Mouse (Mus musculus) mouse trophoblast stem cell (cell line): ENCODE data around the gene D930007J09Rik.

ENCODE experiments used
- in situ Hi-C, 2 experiments: fragments of 300-500 bp; cut with MseI, MboI; formaldehyde crosslinking; loops; 2 replicates in 1 of 2; 3 replicates in 1 of 2; pipeline ENCODE4 v1.15.1; 2025

Gene D930007J09Rik

GRCm38 (mm10) chr13:32819926-32820325 lies 17.3 kb upstream of the D930007J09Rik start:
- in situ Hi-C loops = no loop called here

- in situ Hi-C loops = no loop called here
These were observed 16.6 kb upstream of the D930007J09Rik start for GRCm38 (mm10) chr13:32819241-32819640.

- in situ Hi-C loops = no loop called here
These were observed 5.0 kb upstream of the D930007J09Rik start for GRCm38 (mm10) chr13:32807624-32808023.

GRCm38 (mm10) chr13:32806820-32807219 lies 4.2 kb upstream of the D930007J09Rik start:
- in situ Hi-C loops = no loop called here

- in situ Hi-C loops = no loop called here
These were observed 1.2 kb upstream of the D930007J09Rik start for GRCm38 (mm10) chr13:32803701-32804345.

GRCm38 (mm10) chr13:32801693-32802221 lies 892 bp downstream of the D930007J09Rik start, which contains the start of gene Wrnip1:
Gene Wrnip1 (plus strand): TSS chr13:32802038.
- in situ Hi-C loops = no loop called here

GRCm38 (mm10) chr13:32800859-32801258 lies 1.8 kb downstream of the D930007J09Rik start:
- in situ Hi-C loops = no loop called here

GRCm38 (mm10) chr13:32799131-32799530 lies 3.5 kb downstream of the D930007J09Rik start:
- in situ Hi-C loops = no loop called here

- in situ Hi-C loops = no loop called here
These were observed 5.6 kb downstream of the D930007J09Rik start for GRCm38 (mm10) chr13:32797085-32797484.

GRCm38 (mm10) chr13:32795166-32795565 lies 7.5 kb downstream of the D930007J09Rik start:
- in situ Hi-C loops = no loop called here

GRCm38 (mm10) chr13:32794619-32795018 lies 8.0 kb downstream of the D930007J09Rik start:
- in situ Hi-C loops = no loop called here

GRCm38 (mm10) chr13:32789781-32790180 lies 12.9 kb downstream of the D930007J09Rik start:
- in situ Hi-C loops = no loop called here

- in situ Hi-C loops = no loop called here
These were observed 15.1 kb downstream of the D930007J09Rik start for GRCm38 (mm10) chr13:32787584-32787983.

- in situ Hi-C loops = no loop called here
These were observed 18.8 kb downstream of the D930007J09Rik start, which contains the start of gene Mylk4 for GRCm38 (mm10) chr13:32783816-32784215. Gene Mylk4 (minus strand): TSS chr13:32783954.

- in situ Hi-C loops = no loop called here
These were observed 19.6 kb downstream of the D930007J09Rik start for GRCm38 (mm10) chr13:32783055-32783454.

GRCm38 (mm10) chr13:32778861-32779260 lies 23.8 kb downstream of the D930007J09Rik start:
- in situ Hi-C loops = no loop called here

- in situ Hi-C loops = no loop called here
These were observed 26.3 kb downstream of the D930007J09Rik start for GRCm38 (mm10) chr13:32776350-32776749.

GRCm38 (mm10) chr13:32775889-32776288 lies 26.8 kb downstream of the D930007J09Rik start:
- in situ Hi-C loops = no loop called here

- in situ Hi-C loops = no loop called here
These were observed 32.7 kb downstream of the D930007J09Rik start for GRCm38 (mm10) chr13:32769960-32770359.

GRCm38 (mm10) chr13:32768104-32768503 lies 34.5 kb downstream of the D930007J09Rik start:
- in situ Hi-C loops = no loop called here

GRCm38 (mm10) chr13:32764448-32764847 lies 38.2 kb downstream of the D930007J09Rik start:
- in situ Hi-C loops = no loop called here

GRCm38 (mm10) chr13:32763141-32763540 lies 39.5 kb downstream of the D930007J09Rik start:
- in situ Hi-C loops = no loop called here

GRCm38 (mm10) chr13:32760795-32761194 lies 41.9 kb downstream of the D930007J09Rik start:
- in situ Hi-C loops = no loop called here
